14 mouse cellular contexts compared by ENCODE assay signal in the genomic region with DNA sequence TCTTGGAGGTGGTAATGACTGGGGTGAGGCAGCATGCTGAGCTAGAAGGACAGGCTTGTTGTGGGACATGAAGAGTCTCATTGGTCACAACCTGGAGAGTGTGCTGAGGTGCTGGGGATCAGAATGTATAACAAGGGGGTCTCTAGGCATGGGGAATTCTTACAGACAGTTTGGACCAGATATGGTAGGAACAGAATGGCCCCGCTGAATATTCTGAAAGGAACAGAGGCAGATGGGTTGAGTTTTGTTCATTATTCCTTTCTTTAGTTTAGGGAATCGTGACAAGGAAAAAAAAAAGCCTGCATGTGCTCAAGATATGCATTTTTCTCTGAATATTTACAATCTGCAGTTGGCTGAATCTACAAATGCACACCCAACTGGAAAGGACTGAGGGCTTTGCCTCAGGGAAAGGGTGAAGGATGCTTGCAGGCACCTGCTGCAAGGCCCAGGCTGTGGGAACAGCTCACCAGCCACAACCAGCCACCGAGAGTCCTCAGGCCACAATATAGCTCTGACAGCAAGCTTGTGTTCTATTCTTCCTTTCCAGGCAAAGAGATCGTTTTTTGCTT.
"Had no signal": no experiment of that assay in that cellular context is flagged by ENCODE, and none has a peak within 500 bp of the region (broad histone marks: within the 10 kb centered on the region; RNA-seq: fewer than 3 reads in every experiment).

No protein-coding gene starts in this region.

- H3K27me3 ChIP-seq: limb, embryonic 13.5 days; midbrain, embryonic 12.5 days; neural tube, embryonic 15.5 days had no signal

- DNase-seq: kidney, adult 9 months; layer of hippocampus, postnatal 36 days; left cerebral cortex, postnatal 4 days; lung, adult 18-20 months; right cerebral cortex, adult 18-20 months; right cerebral cortex, postnatal 25 days; thymus, adult 18-20 months; thymus, postnatal 14 days had no signal

- H3K4me3 ChIP-seq: limb, embryonic 13.5 days; midbrain, embryonic 12.5 days; myocyte; neural tube, embryonic 15.5 days had no signal

- H3K36me3 ChIP-seq: limb, embryonic 13.5 days; midbrain, embryonic 12.5 days; neural tube, embryonic 15.5 days had no signal

- H3K27ac ChIP-seq: limb, embryonic 13.5 days; liver, embryonic 14.5 days; midbrain, embryonic 12.5 days; neural tube, embryonic 15.5 days had no signal

- H3K9me3 ChIP-seq: limb, embryonic 13.5 days; midbrain, embryonic 12.5 days; neural tube, embryonic 15.5 days had no signal

- H3K9ac ChIP-seq: limb, embryonic 13.5 days; liver, embryonic 14.5 days; midbrain, embryonic 12.5 days; neural tube, embryonic 15.5 days had no signal

- H3K4me1 ChIP-seq: neural tube, embryonic 15.5 days had no signal

- H3K4me2 ChIP-seq: limb, embryonic 13.5 days; midbrain, embryonic 12.5 days; neural tube, embryonic 15.5 days had no signal

- ATAC-seq: intestine, embryonic 16.5 days had no signal
